Mouse (Mus musculus) E14TG2a.4 (cell line): ENCODE results near the gene Izumo4.

Experiments
- CTCF ChIP-seq: conservative IDR thresholded peaks from 2 replicates; pipeline ENCODE4 v1.5.1; 2014; ENCODE audit warnings: low read length
- NANOG ChIP-seq: IDR thresholded peaks from 2 replicates; pipeline ENCODE4 v1.6.1; 2014; ENCODE audit warnings: borderline replicate concordance, low read length, mixed read lengths
- POU5F1 ChIP-seq: IDR thresholded peaks from 2 replicates; pipeline ENCODE4 v1.6.1; 2014; ENCODE audit warnings: low read length, borderline replicate concordance

- no peak for TF ChIP-seq CTCF
- no peak for TF ChIP-seq POU5F1
- TF ChIP-seq NANOG: no peak
Measured at GRCm38 (mm10) chr10:80678601-80679377, 23.2 kb upstream of the Izumo4 start.
